Mouse (Mus musculus): Measurements from ENCODE around the gene Foxf1.

DNA sequence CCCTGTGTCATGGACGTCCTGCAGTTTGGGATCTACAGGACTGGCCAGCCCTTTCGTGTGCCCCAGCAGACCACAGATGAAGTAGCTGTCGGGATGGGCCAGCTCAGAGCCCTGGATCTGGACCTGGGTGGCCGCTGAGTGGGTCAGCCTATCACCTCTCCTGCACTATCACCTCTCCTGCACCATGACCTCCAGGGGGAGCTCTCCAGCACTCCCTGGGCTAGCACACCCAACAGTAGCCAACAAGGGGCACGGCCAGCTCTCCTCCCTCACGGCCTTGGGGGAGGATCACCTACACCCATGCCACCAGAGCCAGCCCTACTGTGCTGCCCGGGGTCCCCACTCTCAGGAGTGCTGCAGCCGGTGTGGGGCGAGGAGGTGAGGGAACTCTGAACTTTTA lies 36.7 kb upstream of the Foxf1 start:
- TF ChIP-seq MAX (IDR thresholded peaks at IDR 0.05) (no peak), MYOG (IDR thresholded peaks at IDR 0.05; ENCODE audit: control insufficient read depth, extremely low read depth, insufficient read length) (no peak), CTCF (IDR thresholded peaks at IDR 0.05; ENCODE audit: control insufficient read depth, insufficient read depth, insufficient read length) (no peak), USF1 (IDR thresholded peaks at IDR 0.05; ENCODE audit: low read depth) (no peak), CEBPB (IDR thresholded peaks at IDR 0.05; ENCODE audit: low read depth) (no peak), MYOD1 (IDR thresholded peaks at IDR 0.05; ENCODE audit: control insufficient read depth, insufficient read length, low read depth) (no peak), FOSL1 (IDR thresholded peaks at IDR 0.05; ENCODE audit: insufficient read depth, low read length, poor library complexity, severe bottlenecking) (no peak)
